In the genomic region with DNA sequence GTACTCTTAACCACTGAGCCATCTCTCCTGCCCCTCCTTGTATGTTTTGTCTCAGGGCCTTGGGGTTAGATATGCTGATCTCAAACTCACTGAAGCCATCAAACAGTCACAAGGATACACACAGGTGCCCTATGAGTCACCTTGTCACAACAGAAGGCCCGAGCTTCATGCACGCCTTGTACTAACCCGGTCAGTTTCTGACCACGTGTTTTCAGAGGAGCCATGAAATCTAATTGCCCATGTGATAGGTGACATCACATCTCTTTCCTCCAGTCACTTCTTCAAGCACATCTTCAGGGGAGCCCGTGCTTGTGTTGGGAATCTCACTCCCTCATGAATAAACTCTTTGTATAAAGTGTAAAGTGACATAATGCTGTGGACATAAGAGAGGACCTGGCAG, we compare ENCODE assay signal across 23 mouse cellular contexts. TPM values are rescaled to one million over a fixed set of nuclear protein-coding genes. Genes with fewer than 3 reads are reported as not detected.
DNase-seq lines count a peak whose midpoint lies in the region; ATAC-seq and TF ChIP-seq lines count a peak whose summit lies in the region.
"Had no signal": no experiment of that assay in that cellular context is flagged by ENCODE, and none has a peak within 500 bp of the region (broad histone marks: within the 10 kb centered on the region; RNA-seq: fewer than 3 reads in every experiment).

No protein-coding gene starts in this region.

- no peak overlapping the region for H3K4me2 ChIP-seq in intestine, postnatal 0 days (replicated peaks; ENCODE audit: low read depth)
- H3K4me2 ChIP-seq in liver, embryonic 11.5 days, result no peak overlapping the region
- H3K4me2 ChIP-seq: embryonic facial prominence, embryonic 12.5 days; forebrain, embryonic 13.5 days; forebrain, embryonic 15.5 days had no signal

- TF ChIP-seq CTCF in intestine, postnatal 0 days (IDR thresholded peaks at IDR 0.05; ENCODE audit: low read depth), result no peak

- H3K36me3 ChIP-seq in intestine, postnatal 0 days (ENCODE audit: control insufficient read depth, insufficient read depth), result no peaks in the 10 kb centered on the region
- H3K36me3 ChIP-seq in liver, embryonic 11.5 days (ENCODE audit: control insufficient read depth, insufficient read depth, low read length), result no peaks in the 10 kb centered on the region
- H3K36me3 ChIP-seq: embryonic facial prominence, embryonic 10.5 days; embryonic facial prominence, embryonic 12.5 days; forebrain, embryonic 15.5 days; G1E had no signal

- H3K27me3 ChIP-seq in intestine, postnatal 0 days (replicated peaks; ENCODE audit: control insufficient read depth, insufficient read depth, low read length), result no peaks in the 10 kb centered on the region
- no peaks in the 10 kb centered on the region for H3K27me3 ChIP-seq in liver, embryonic 11.5 days (replicated peaks; ENCODE audit: control insufficient read depth, insufficient read depth, low read length)
- H3K27me3 ChIP-seq: CH12.LX; embryonic facial prominence, embryonic 12.5 days; forebrain, embryonic 13.5 days; forebrain, embryonic 15.5 days; Patski had no signal

- no peak overlapping the region for H3K4me3 ChIP-seq in intestine, postnatal 0 days (ENCODE audit: low read depth, low read length)
- no peak overlapping the region for H3K4me3 ChIP-seq in liver, embryonic 11.5 days (ENCODE audit: low read depth, low read length)
- H3K4me3 ChIP-seq: embryonic facial prominence, embryonic 10.5 days; embryonic facial prominence, embryonic 12.5 days; forebrain, embryonic 13.5 days; forebrain, embryonic 15.5 days had no signal

- H3K9ac ChIP-seq in intestine, postnatal 0 days (ENCODE audit: low read depth, low read length), result no peak overlapping the region
- no peak overlapping the region for H3K9ac ChIP-seq in liver, embryonic 11.5 days (ENCODE audit: low read depth, low read length)
- H3K9ac ChIP-seq: embryonic facial prominence, embryonic 12.5 days; forebrain, embryonic 13.5 days; forebrain, embryonic 15.5 days had no signal

- H3K4me1 ChIP-seq in intestine, postnatal 0 days (replicated peaks; ENCODE audit: control insufficient read depth, insufficient read depth, low read length), result no peaks in the 10 kb centered on the region
- H3K4me1 ChIP-seq in liver, embryonic 11.5 days (replicated peaks; ENCODE audit: control insufficient read depth, insufficient read depth, low read length), result no peaks in the 10 kb centered on the region
- H3K4me1 ChIP-seq: embryonic facial prominence, embryonic 10.5 days; embryonic facial prominence, embryonic 12.5 days; forebrain, embryonic 13.5 days; forebrain, embryonic 15.5 days had no signal

- peak; percentile 84 for ATAC-seq in intestine, postnatal 0 days
- no peak for ATAC-seq in liver, embryonic 11.5 days (replicated peaks; ENCODE audit: low FRiP score)
- ATAC-seq: activated CD4-positive, CD25-positive, alpha-beta regulatory T cell, adult 4 months; CD4-positive, CD25-positive, alpha-beta regulatory T cell, adult 4 months; forebrain, embryonic 13.5 days; forebrain, embryonic 15.5 days; Patski had no signal

- no peaks in the 10 kb centered on the region for H3K9me3 ChIP-seq in intestine, postnatal 0 days (ENCODE audit: control insufficient read depth)
- H3K9me3 ChIP-seq in liver, embryonic 11.5 days (ENCODE audit: control insufficient read depth, low read length), result no peaks in the 10 kb centered on the region
- H3K9me3 ChIP-seq: embryonic facial prominence, embryonic 10.5 days; embryonic facial prominence, embryonic 12.5 days; forebrain, embryonic 13.5 days; forebrain, embryonic 15.5 days; G1E had no signal

- peak; percentile 83 for DNase-seq in heart, adult 11 months
- no peak for DNase-seq in heart, adult 9 months (ENCODE audit: low spot score in 2 of 2)
- DNase-seq in liver, embryonic 11.5 days (ENCODE audit: low spot score), result no peak
- no peak for DNase-seq in right cerebral cortex, adult 18-20 months
- DNase-seq: adrenal gland, adult 8-10 months; adrenal gland, postnatal 14 days; adrenal gland, postnatal 36 days; B cell, adult 2 months; cerebellum, adult 11-12 months; cerebellum, adult 2 months; cerebellum, adult 9-10 months; cerebellum, postnatal 10 days; cerebellum, postnatal 25 days had no signal

- 47% methylated on average over 5 of the region's 5 CpGs for WGBS in intestine, postnatal 0 days
- WGBS in liver, embryonic 11.5 days, result 77% methylated on average over 5 of the region's 5 CpGs

- no peak overlapping the region for H3K27ac ChIP-seq in intestine, postnatal 0 days (ENCODE audit: low read depth, low read length)
- H3K27ac ChIP-seq in liver, embryonic 11.5 days (ENCODE audit: low read depth, low read length), result no peak overlapping the region
- H3K27ac ChIP-seq: embryonic facial prominence, embryonic 10.5 days; embryonic facial prominence, embryonic 12.5 days; forebrain, embryonic 13.5 days; forebrain, embryonic 15.5 days had no signal

RNA-seq across cellular contexts. Expression of gene Slc46a3, which starts 30.0 kb away (rescaled TPM):
- 263 and 296 TPM in 2 replicates for polyA plus RNA-seq in intestine, postnatal 0 days (2015; fragmentation: Nextera tagmentation; extraction: Ambion mirVana)
- 13.9 and 14.1 TPM in 2 replicates for polyA plus RNA-seq in liver, embryonic 11.5 days (2014; fragmentation: Nextera tagmentation; extraction: Ambion mirVana)

RNA-seq across cellular contexts. Expression of gene Mtus2, which starts 32.5 kb away (rescaled TPM):
- polyA plus RNA-seq in intestine, postnatal 0 days (2015; fragmentation: Nextera tagmentation; extraction: Ambion mirVana), result 14.0 and 15.8 TPM in 2 replicates
- polyA plus RNA-seq in liver, embryonic 11.5 days (2014; fragmentation: Nextera tagmentation; extraction: Ambion mirVana), result 3.2 and 3.9 TPM in 2 replicates
- polyA plus RNA-seq: G1E had no signal

Comparison
In these comparisons a context has a peak if more than half of its experiments do, and no peak if none do; other contexts are left out.
1. RNA of gene Slc46a3, which starts 30.0 kb away (polyA plus RNA-seq): 263 to 296 TPM in intestine, postnatal 0 days; 13.9 to 14.1 TPM in liver, embryonic 11.5 days; every median in the first group is over 10 times any median in the second.